In the genomic region with DNA sequence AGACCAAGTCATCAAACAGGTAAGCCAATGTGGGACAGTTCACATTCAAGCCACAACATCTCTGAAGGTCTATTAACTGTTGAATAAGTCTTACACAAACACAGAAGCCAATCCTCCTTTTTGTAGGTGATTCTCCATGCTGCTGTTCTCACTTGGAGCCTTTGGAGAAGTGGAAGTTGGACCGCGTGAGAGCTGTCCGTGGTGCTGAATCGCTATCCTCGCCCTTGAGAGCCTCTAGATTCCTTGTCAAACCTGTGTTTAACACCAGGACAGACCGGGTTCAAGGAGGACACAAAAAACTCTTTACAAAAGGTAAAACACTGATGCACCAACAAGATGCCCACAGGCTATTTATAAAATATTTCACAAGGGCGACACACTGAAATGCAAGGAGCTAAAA, we compare ENCODE assay signal across 7 mouse cellular contexts.
DNase-seq lines count a peak whose midpoint lies in the region; ATAC-seq and TF ChIP-seq lines count a peak whose summit lies in the region.

No protein-coding gene starts in this region.

- WGBS in liver, embryonic 14.5 days (ENCODE audit: insufficient replicate concordance) = 19% methylated on average over 7 of the region's 7 CpGs

- no peaks in the 10 kb centered on the region for H3K9me3 ChIP-seq in liver, embryonic 14.5 days (ENCODE audit: control insufficient read depth, low read length)

- no peak overlapping the region for H3K27ac ChIP-seq in liver, embryonic 14.5 days

- no peak overlapping the region for H3K9ac ChIP-seq in liver, embryonic 14.5 days (replicated peaks)

- no peak for TF ChIP-seq EP300 in liver, embryonic 14.5 days (IDR thresholded peaks at IDR 0.05; ENCODE audit: low read depth)

- DNase-seq in right cerebral cortex, postnatal 14 days = peak; percentile 23
- no peak for DNase-seq in right cerebral cortex, postnatal 25 days
- peak; percentile 12 for DNase-seq in adrenal gland, adult 8-10 months
- peak; percentile 71 for DNase-seq in gastrocnemius, postnatal 10 days
- peak; percentile 2 to 11 (median 9) for DNase-seq in liver, embryonic 14.5 days (ENCODE audit: low read depth in 3 of 3, low spot score in 3 of 3)
- DNase-seq in urinary bladder, postnatal 36 days (ENCODE audit: low spot score in 2 of 2) = peak; percentile 9 to 17

- ATAC-seq in liver, embryonic 14.5 days (ENCODE audit: insufficient read depth) = no peak
- no peak for ATAC-seq in erythroid progenitor cell, adult 5-6 weeks (replicated peaks; ENCODE audit: low FRiP score, poor library complexity, severe bottlenecking)

- no peaks in the 10 kb centered on the region for H3K4me1 ChIP-seq in liver, embryonic 14.5 days (replicated peaks; ENCODE audit: control insufficient read depth in 2 of 2, insufficient read depth in 2 of 2, low read length in 1 of 2)

- no peak overlapping the region for H3K4me2 ChIP-seq in liver, embryonic 14.5 days (ENCODE audit: low read depth)

- H3K4me3 ChIP-seq in liver, embryonic 14.5 days (ENCODE audit: insufficient read depth in 1 of 2, low read depth in 2 of 2, low read length in 2 of 2) = no peak overlapping the region

- no peaks in the 10 kb centered on the region for H3K36me3 ChIP-seq in liver, embryonic 14.5 days (replicated peaks; ENCODE audit: control insufficient read depth, insufficient read depth, low read depth)

- TF ChIP-seq CTCF in liver, embryonic 14.5 days (IDR thresholded peaks at IDR 0.05; ENCODE audit: low read depth) = no peak

- no peaks in the 10 kb centered on the region for H3K27me3 ChIP-seq in liver, embryonic 14.5 days (ENCODE audit: control insufficient read depth, insufficient read depth, low read length)
